Mouse (Mus musculus): Measurements from ENCODE around the gene Stam. TPM values are rescaled to one million over a fixed set of nuclear protein-coding genes. Genes with fewer than 3 reads are reported as not detected.

Gene Stam
- polyA plus RNA-seq, 1 experiment = 31.9 TPM

DNA sequence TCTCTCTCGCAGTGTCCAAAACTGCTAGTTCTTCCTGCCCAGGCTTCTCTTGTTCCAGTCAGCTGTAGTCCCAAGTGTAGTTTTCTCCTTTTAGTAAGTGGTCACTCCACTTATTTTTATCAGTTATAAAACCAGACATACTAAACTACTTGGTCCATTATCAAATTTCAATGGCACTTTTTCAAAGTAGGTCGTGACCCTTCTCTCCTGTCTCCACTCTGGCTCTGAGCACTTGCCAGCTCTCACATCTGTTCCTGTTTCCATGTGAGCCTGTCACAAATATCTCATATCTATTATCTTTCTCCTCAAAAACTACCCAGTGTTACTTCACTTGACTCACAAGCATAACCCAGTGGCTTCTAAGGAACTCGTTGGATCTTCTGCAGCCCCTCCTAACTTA is 71.4 kb downstream of the Stam start:
- H3K36me3 ChIP-seq (ENCODE audit: control insufficient read depth, insufficient read depth) = peaks cover 64% of the 10 kb centered on the region
- H3K27me3 ChIP-seq (ENCODE audit: control insufficient read depth, insufficient read depth, insufficient read length) = no peaks in the 10 kb centered on the region
- H3K4me3 ChIP-seq = no peak overlapping the region
- H3K79me2 ChIP-seq (ENCODE audit: control insufficient read depth, insufficient read depth) = no peaks in the 10 kb centered on the region
- H3ac ChIP-seq (ENCODE audit: control insufficient read depth, insufficient read length) = no peak overlapping the region
- TF ChIP-seq MYOD1 (IDR thresholded peaks at IDR 0.05; ENCODE audit: control insufficient read depth in 1 of 3, insufficient read length in 2 of 3, low read depth in 2 of 3) (peak in 2 of 3 experiments; percentile 0 to 37), SRF (IDR thresholded peaks at IDR 0.05; ENCODE audit: control insufficient read depth, insufficient read length, low read depth) (no peak)
- H3K4me2 ChIP-seq (ENCODE audit: low read depth) = no peak overlapping the region

DNA sequence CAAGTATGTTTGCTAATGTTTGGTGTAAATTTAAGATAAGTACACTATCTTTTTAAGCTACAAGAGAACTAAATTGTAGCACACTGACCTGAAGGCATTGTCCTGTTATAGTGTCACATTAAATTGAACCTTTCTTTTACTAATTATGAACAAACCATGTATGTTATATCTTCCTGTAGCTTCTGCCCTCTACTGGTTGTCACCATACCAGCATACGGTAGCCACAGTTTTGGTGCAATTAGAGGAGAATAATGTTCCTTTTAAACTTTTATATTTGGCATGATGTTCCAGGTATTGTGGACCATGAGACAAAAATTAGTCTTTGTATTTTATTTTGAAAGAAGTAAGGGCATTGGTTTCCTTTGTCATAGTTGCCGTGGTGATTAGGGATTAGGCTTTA is 73.0 kb downstream of the Stam start:
- Histone ChIP-seq H3K4me2 (ENCODE audit: low read depth) (no peak overlapping the region), H3ac (ENCODE audit: control insufficient read depth, insufficient read length) (no peak overlapping the region), H3K4me3 (no peak overlapping the region), H3K36me3 (ENCODE audit: control insufficient read depth, insufficient read depth) (peaks cover 70% of the 10 kb centered on the region), H3K27me3 (ENCODE audit: control insufficient read depth, insufficient read depth, insufficient read length) (no peaks in the 10 kb centered on the region), H3K79me2 (ENCODE audit: control insufficient read depth, insufficient read depth) (no peaks in the 10 kb centered on the region)
- TF ChIP-seq MAX (IDR thresholded peaks at IDR 0.05; ENCODE audit: low read depth) (no peak), SRF (IDR thresholded peaks at IDR 0.05; ENCODE audit: control insufficient read depth, insufficient read length, low read depth) (no peak), REST (IDR thresholded peaks at IDR 0.05; ENCODE audit: insufficient read depth, insufficient read length) (no peak), MYOG (IDR thresholded peaks at IDR 0.05; ENCODE audit: control insufficient read depth in 1 of 3, insufficient read depth in 1 of 3, insufficient read length in 2 of 3, low read depth in 2 of 3) (no peak), TCF3 (IDR thresholded peaks at IDR 0.05; ENCODE audit: insufficient read length, low read depth) (no peak), POLR2A (IDR thresholded peaks at IDR 0.05; ENCODE audit: insufficient read length, low read depth) (no peak), USF1 (IDR thresholded peaks at IDR 0.05; ENCODE audit: low read depth) (no peak), POLR2AphosphoS2 (IDR thresholded peaks at IDR 0.05; ENCODE audit: insufficient read length, low read depth) (no peak), MYOD1 (IDR thresholded peaks at IDR 0.05; ENCODE audit: control insufficient read depth in 1 of 3, insufficient read length in 2 of 3, low read depth in 2 of 3) (no peak), TCF12 (IDR thresholded peaks at IDR 0.05; ENCODE audit: insufficient read depth, poor library complexity, severe bottlenecking) (no peak), E2F4 (IDR thresholded peaks at IDR 0.05; ENCODE audit: insufficient read depth) (no peak), CEBPB (IDR thresholded peaks at IDR 0.05; ENCODE audit: insufficient read depth, poor library complexity, severe bottlenecking) (no peak)

DNA sequence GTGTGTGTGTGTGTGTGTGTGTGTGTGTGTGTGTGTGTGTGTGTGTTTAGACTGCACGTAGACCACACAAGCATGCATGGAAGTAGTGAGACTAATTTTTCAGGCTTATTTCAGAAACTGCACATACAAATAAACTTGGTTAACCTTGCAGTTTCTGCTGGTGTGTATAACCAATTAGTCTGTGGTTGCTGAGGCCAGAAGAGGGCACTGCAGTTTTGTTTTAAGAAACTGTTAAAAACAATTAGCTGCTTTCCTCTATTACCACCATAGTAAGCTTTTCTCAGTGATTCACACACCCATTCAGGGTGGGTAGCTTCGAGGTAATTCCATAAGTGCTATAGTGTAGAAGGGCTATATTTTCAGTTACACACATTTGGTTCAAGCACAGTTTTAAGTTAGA is 76.9 kb downstream of the Stam start:
- TF ChIP-seq TCF12 (IDR thresholded peaks at IDR 0.05; ENCODE audit: insufficient read depth, poor library complexity, severe bottlenecking) = no peak
- TF ChIP-seq MYOD1 (IDR thresholded peaks at IDR 0.05; ENCODE audit: control insufficient read depth in 1 of 3, insufficient read length in 2 of 3, low read depth in 2 of 3) = no peak
- no peak for TF ChIP-seq POLR2AphosphoS2 (IDR thresholded peaks at IDR 0.05; ENCODE audit: insufficient read length, low read depth)
- TF ChIP-seq MAX (IDR thresholded peaks at IDR 0.05; ENCODE audit: low read depth) = no peak
- TF ChIP-seq REST (IDR thresholded peaks at IDR 0.05; ENCODE audit: insufficient read depth, insufficient read length) = no peak
- no peak for TF ChIP-seq TCF3 (IDR thresholded peaks at IDR 0.05; ENCODE audit: insufficient read length, low read depth)
- no peak for TF ChIP-seq SRF (IDR thresholded peaks at IDR 0.05; ENCODE audit: control insufficient read depth, insufficient read length, low read depth)
- TF ChIP-seq USF1 (IDR thresholded peaks at IDR 0.05; ENCODE audit: low read depth) = no peak
- no peak for TF ChIP-seq CEBPB (IDR thresholded peaks at IDR 0.05; ENCODE audit: insufficient read depth, poor library complexity, severe bottlenecking)
- TF ChIP-seq E2F4 (IDR thresholded peaks at IDR 0.05; ENCODE audit: insufficient read depth) = no peak
- TF ChIP-seq POLR2A (IDR thresholded peaks at IDR 0.05; ENCODE audit: insufficient read length, low read depth) = no peak
- no peaks in the 10 kb centered on the region for H3K79me2 ChIP-seq (ENCODE audit: control insufficient read depth, insufficient read depth)

DNA sequence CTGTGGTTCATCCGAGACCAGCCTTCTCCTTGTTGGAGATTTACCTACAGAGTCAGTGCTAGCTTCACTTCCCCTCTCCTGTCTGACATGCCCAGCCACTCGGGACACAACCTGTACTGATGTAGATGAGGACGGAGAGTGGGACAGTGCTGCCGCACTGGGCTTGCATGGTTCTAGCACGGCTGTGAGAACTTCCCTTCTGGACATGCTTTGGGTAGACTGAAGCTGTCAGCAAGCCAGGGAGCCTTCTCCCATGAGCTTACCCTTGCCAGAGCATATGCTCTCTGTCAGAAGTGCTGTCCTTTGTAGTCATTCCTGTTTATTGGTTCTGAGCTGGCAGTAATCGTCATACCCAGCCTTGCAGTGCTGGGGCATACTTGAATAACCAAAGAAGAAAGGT is 78.0 kb downstream of the Stam start:
- peaks cover 35% of the 10 kb centered on the region for H3K36me3 ChIP-seq (ENCODE audit: control insufficient read depth, insufficient read depth)
- H3ac ChIP-seq (ENCODE audit: control insufficient read depth, insufficient read length) = no peak overlapping the region
- no peak overlapping the region for H3K4me2 ChIP-seq (ENCODE audit: low read depth)
- no peaks in the 10 kb centered on the region for H3K27me3 ChIP-seq (ENCODE audit: control insufficient read depth, insufficient read depth, insufficient read length)
- no peak overlapping the region for H3K4me3 ChIP-seq
- TF ChIP-seq TCF12 (IDR thresholded peaks at IDR 0.05; ENCODE audit: insufficient read depth, poor library complexity, severe bottlenecking) (no peak), TCF3 (IDR thresholded peaks at IDR 0.05; ENCODE audit: insufficient read length, low read depth) (no peak), POLR2A (IDR thresholded peaks at IDR 0.05; ENCODE audit: insufficient read length, low read depth) (peak; percentile 14)
- no peaks in the 10 kb centered on the region for H3K79me2 ChIP-seq (ENCODE audit: control insufficient read depth, insufficient read depth)

More for the DNA sequence above, 76.9 kb downstream of the Stam start:
- no peaks in the 10 kb centered on the region for H3K27me3 ChIP-seq (ENCODE audit: control insufficient read depth, insufficient read depth, insufficient read length)
- no peak overlapping the region for H3ac ChIP-seq (ENCODE audit: control insufficient read depth, insufficient read length)
- H3K4me3 ChIP-seq = no peak overlapping the region
- no peak overlapping the region for H3K4me2 ChIP-seq (ENCODE audit: low read depth)
- peaks cover 44% of the 10 kb centered on the region for H3K36me3 ChIP-seq (ENCODE audit: control insufficient read depth, insufficient read depth)

DNA sequence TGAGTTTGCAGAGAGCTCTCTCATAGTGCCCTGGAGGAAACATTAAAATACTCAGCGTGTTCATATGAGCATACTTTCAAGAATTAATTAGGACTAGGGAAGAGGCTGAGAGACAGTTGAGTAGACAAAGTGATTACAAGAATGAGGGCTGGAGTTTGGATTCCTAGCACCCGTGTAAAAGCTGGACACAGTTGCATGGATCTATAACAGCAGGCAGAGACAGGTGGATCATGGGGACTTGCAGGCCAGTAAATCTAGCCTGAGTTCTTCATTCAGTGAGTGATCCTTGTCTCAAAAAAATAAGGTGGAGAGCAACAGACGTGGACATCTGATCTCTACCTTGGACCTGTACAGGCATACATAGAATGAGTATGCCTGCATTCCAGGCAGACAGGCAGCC is 85.1 kb downstream of the Stam start:
- TF ChIP-seq TCF3 (IDR thresholded peaks at IDR 0.05; ENCODE audit: insufficient read length, low read depth) (no peak), POLR2A (IDR thresholded peaks at IDR 0.05; ENCODE audit: insufficient read length, low read depth) (no peak), TCF12 (IDR thresholded peaks at IDR 0.05; ENCODE audit: insufficient read depth, poor library complexity, severe bottlenecking) (no peak), SRF (IDR thresholded peaks at IDR 0.05; ENCODE audit: control insufficient read depth, insufficient read length, low read depth) (no peak), POLR2AphosphoS2 (IDR thresholded peaks at IDR 0.05; ENCODE audit: insufficient read length, low read depth) (no peak), MAX (IDR thresholded peaks at IDR 0.05; ENCODE audit: low read depth) (no peak), MYOG (IDR thresholded peaks at IDR 0.05; ENCODE audit: control insufficient read depth in 1 of 3, insufficient read depth in 1 of 3, insufficient read length in 2 of 3, low read depth in 2 of 3) (no peak), CEBPB (IDR thresholded peaks at IDR 0.05; ENCODE audit: insufficient read depth, poor library complexity, severe bottlenecking) (no peak), E2F4 (IDR thresholded peaks at IDR 0.05; ENCODE audit: insufficient read depth) (no peak), REST (IDR thresholded peaks at IDR 0.05; ENCODE audit: insufficient read depth, insufficient read length) (no peak), MYOD1 (IDR thresholded peaks at IDR 0.05; ENCODE audit: control insufficient read depth in 1 of 3, insufficient read length in 2 of 3, low read depth in 2 of 3) (no peak), USF1 (IDR thresholded peaks at IDR 0.05; ENCODE audit: low read depth) (no peak)
- Histone ChIP-seq H3K79me2 (ENCODE audit: control insufficient read depth, insufficient read depth) (no peaks in the 10 kb centered on the region), H3K4me3 (no peak overlapping the region), H3K4me2 (ENCODE audit: low read depth) (no peak overlapping the region), H3K27me3 (ENCODE audit: control insufficient read depth, insufficient read depth, insufficient read length) (no peaks in the 10 kb centered on the region), H3ac (ENCODE audit: control insufficient read depth, insufficient read length) (no peak overlapping the region), H3K36me3 (ENCODE audit: control insufficient read depth, insufficient read depth) (no peaks in the 10 kb centered on the region)

Measured in myocyte (in vitro differentiated cells).